Mouse (Mus musculus) adrenal gland, postnatal 25 days (tissue): ENCODE results near the gene Srrm3. TPM values are rescaled to one million over a fixed set of nuclear protein-coding genes. Genes with fewer than 3 reads are reported as not detected.

Source experiments
- DNase-seq: peaks from one replicate; pipeline ENCODE4 v3.0.0; 2021; ENCODE audit warnings: mixed read lengths
- microRNA-seq, 2 experiments: library from miRNA; unstranded; fragments of <30 nt; microRNA quantifications; one replicate each; pipeline ENCODE4 v1.2.0; 2021
- total RNA-seq: library from RNA; stranded (reverse); gene quantifications from 2 replicates; pipeline ENCODE4 v1.2.3, GENCODE M21; 2021

Srrm3 gene
- total RNA-seq, 1 experiment from 2014 or later, result 5.6 TPM

DNA sequence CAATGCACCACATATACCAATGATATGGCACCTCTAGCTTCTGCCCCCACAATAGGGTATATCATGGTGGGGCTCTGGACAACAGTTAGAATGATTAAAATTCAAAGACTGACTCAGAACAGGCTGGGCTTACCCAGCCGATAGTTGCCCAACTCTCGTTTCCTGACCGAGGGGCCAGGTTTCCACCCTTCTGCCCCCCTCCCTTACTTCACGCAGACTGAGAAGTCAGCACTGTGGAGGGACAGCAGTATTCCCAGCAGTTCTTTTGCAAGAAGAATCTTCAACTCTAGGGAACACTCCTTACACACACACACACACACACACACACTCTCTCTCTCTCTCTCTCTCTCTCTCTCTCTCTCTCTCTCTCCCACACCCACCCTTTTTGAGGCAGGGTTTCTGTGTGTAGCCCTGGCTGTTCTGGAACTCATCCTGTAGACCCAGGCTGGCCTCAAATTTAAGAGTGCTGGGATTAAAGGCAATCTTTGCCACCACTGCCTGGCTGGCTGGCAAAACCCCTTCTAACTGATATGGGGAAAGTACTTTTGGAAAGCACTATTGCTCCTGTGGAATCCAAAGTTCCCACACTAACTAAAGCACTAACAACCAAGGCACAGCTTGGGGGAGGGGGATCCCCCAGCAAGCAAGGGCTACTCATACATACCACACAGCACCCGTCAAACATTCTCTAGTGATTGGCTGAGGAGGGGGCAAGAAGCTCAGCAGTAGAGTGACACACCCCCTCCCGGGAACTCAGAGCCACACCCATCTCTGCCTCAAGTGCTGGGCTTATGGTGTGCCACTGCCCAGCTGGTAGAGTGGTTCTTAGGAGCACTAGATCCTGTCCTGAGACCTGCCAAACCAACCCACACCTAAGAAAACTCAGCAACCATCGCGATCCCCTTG, 98.9 kb downstream of the Srrm3 start:
- DNase-seq, result no peak

DNA sequence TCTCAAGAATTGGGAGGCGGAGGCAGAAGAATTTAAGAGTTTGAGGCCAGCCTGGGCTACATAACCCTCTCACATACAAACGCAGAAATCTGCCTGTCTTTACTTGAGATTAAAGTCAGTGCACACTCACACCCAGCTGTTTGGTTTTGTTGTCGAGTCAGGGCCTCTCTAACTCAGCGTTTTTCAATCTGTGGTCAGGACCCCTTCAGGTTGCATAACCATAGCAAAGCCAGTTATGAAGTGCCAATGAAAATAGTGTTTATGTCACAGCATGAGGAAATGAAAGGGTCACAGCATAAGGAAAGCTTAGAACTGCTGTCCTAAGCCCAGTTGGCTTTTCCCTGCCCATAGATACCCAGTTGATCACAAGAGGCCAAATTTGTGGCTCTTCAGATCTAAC, 100.2 kb downstream of the Srrm3 start:
- no peak for DNase-seq

DNA sequence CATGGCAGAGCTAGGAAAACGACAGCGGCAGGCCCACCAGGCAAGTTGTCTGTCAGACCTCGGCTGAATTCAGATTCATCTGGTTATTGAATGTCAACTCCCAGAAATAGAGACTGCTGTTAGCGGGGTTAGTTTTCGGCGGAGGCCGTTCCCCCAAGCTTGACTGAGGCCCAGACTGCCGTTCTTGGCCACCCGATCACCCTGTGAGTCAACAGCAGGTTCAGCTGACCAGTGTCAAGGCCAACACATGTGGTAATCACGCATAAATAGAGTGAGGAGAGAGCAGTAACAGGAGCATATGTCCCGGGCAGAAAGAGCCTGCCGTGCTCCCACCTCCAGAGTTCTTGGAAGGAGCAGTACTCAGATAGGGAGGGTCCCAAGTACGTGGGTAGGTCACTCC, 100.6 kb downstream of the Srrm3 start:
- DNase-seq, result peak; percentile 66

DNA sequence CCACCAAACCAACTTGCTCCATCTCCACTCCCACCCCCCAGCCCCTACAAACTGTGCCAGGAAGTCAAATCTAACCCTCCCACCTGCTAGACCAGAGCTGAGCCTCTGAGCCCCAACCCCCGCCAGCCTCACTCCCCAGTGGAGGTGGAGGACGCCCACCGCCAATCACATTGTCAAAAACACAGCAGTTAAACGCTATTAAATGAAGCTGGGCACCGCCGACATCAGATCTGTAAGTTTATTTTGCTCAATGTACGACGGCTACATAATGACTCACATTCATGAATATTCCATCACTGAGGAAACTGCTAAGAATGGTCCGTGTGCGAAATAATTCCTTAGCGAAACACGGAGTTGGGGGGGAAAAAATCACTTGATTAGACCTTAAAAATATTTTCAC, 101.5 kb downstream of the Srrm3 start:
- DNase-seq, result no peak

DNA sequence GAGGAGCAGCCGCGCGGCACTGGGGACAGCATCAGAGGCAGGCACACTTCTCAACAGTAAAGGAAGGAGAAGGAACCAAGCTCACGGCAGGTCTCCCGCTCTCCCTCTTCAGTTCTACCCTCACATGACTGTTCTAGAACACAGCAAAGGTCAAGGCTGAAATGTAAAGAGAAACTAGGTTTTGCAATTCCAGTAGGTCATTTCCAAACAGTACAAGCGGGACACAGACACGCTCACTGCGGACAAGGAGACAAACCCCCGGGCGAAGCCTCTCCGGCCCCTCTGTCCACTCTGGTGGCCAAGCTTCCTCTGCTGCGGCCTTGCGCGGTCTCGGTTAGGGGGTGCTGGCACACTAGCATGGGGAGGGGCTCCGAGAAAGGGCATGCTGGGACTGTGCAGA, 102.3 kb downstream of the Srrm3 start:
- no peak for DNase-seq

DNA sequence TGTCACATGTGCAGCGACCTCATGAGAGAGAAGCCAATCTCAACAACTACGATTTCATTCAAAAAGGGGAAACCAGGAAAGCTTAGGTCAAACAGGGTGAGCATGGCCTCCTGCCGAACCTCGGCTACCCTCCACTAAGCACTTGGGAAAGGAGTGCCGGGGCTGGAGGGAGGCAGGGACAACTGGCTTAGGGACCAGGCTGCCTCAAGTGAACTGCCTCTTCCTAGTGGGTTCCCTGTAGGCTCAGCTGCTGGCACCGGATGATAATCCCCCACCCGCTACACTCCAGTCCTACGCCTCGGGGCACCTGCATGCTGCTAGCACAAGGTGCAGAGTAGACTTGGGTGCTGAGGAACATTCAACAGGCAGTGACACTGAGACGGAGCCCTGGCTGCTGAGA, 103.0 kb downstream of the Srrm3 start:
- no peak for DNase-seq

DNA sequence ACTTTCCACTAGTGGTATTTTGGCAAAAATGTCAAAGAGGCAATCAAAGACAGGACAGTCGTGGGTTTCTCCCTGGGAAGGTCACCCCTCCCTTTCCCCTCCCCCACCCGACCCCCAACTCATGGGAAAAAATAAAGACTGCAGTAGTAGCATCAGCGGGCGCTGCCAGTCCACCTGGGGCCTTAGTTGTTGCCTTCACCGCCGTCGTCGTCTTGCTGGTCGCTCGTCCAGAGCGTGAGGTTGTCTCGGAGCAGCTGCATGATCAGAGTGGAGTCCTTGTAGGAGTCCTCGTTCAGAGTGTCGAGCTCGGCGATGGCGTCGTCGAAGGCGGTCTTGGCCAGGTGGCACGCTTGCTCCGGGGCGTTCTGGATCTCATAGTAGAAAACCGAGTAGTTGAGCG, 104.1 kb downstream of the Srrm3 start:
- DNase-seq, result no peak

DNA sequence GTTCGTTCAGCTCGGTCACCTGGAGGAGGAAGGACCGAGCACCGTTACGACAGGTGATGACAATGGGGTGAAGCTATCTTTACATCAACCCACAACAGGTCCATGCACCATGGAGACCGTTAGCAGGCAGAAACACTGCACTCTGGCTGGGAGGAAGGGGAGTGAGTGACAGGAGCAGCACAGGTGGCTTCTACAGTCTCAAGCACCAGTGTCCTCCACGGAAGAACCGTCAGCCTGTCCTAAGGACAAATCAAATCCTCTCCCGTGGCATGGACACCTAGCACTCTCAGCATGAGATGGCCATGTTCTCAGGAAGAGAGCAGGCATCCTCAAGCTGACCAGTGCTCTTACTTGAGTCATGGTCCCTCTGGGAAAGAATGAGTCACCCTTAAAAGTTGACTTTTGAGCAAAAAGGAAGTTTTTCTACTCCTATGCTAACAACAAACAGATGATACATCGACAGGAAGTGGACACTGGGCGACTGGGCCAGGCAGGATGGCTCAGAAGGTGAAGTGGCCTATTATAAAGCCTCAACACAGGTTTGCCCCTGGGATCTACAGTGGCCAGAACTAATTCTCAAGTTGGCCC, 105.0 kb downstream of the Srrm3 start:
- DNase-seq, result no peak

DNA sequence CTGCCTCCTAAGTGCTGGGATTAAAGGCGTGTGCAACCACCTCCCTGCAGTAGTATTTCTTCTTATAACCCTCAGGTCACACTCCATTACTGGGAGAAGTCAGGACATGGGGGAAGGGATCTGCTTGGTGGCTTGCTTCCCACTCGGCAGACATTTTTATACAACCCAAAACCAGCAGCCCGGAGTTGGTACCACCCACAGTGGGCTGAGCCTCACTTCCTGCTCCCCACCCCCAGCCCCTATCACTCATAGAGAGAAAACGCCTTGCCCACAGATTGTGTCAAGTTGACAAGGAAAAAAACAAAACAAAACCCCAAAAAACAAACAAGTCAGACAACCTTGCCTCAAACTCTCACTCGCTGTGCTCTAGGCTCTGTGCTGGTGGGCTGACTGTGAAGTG, 106.5 kb downstream of the Srrm3 start:
- no peak for DNase-seq

DNA sequence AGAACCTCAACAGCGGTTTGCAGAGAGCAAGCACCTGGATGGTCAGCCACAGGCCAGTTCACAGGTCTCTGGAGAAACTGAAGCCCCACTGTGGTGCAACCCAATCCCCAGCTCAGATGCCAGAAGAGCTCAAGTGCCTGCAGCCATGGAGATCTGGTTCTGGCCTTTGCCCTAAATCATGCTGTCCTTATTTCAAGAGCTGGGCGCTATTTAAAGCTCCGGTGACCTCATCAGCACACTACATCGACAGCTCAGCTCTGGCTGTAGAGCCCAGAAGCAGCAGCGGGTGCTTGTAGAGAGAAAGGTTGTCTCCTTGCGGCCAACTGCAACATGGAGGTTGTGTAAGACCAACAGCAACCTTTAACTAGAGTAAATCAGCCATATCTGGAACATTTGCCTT, 107.5 kb downstream of the Srrm3 start:
- peak; percentile 38 for DNase-seq

DNA sequence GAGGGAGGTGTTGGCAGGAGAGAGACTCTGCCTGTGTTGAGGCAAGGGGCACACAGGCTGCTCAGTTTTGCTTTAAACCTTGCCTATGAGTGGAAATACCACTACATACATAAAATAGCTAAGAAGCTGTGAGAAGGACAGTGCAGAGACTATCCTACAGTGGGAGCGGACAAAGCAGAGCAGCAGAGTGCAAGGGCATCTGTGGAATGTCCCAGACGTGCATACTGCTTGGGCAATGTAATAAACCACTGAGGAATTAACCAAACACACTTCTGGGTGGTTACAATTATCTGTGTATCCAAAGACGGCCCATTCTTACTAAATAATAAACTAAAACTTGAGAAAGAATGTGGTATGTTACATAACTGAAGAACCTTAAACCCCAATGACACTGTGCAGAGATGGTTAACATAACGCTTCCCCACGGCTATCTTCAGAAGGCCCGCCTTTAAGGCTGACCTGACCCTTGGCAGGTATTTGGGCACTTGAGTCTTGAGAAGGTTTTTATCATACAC, 109.4 kb downstream of the Srrm3 start:
- DNase-seq, result no peak

DNA sequence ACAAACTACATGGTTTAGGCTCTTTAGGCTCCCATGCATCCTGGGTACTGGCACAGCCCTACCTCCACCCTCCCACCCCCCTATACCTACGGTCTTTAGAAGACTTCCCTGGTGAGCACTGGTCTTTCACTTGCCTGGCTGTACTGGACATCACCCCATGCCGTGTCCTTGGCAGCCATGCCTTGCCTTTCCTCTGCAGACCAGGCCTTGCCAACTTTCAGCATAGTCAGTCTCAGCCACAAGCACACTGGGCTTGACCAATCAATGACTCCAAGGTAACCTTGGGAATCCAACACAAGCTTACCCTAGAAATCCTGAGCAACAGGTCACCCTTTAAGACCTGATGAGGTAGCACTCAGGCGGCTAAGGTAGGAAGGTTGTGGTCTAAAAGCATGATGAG, 109.9 kb downstream of the Srrm3 start:
- peak; percentile 41 for DNase-seq

DNA sequence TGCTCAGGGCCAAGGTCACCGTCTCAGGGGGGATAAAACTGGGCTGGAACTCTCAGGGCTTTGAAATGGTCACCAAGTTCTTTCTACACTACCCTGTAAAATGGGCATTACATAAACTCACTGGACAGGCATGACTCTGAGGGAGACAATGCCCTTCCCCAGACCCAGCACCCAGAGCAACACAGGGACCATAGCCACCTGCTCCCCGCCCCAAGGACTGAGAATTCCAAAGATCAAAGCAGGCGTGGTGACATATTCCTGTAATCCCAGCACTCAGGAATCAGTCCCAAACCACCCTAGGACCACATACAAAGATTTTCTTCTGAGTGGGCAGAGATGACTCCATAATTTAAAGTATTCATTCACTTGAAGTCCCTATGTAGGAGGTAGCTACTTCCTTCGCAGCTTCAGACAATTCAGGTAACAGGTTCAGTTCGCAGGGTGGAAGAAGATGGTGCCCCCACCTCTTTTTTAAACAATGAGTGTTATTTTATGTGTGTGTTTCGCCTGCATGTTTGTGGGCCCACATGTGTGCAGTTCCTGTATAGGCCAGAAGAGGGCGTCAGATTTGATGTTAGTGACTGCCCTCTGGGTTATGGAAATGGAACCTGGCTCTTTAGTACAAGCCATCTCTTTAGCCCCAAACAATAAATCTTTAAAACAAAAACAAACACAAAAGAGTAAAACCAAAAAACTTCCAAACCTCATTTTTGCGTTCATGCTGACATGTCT, 110.8 kb downstream of the Srrm3 start:
- DNase-seq, result no peak

DNA sequence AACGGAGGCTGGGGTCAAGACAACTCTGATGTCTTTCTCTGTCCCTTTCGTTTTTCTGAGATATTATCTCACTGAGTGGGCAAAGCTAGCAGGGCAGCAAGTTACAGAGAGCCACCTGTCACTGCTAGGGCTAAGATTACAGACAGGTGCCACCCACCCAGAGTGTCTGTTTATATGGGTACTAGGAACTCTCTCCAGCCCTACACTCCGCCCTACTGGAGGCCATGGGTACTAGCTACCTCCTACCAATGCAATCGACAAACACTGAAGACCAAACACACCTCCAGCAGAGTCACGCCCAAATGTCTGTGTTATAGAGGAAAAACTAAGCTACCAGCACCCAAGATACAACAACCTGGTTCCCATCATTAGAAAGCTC, 111.4 kb downstream of the Srrm3 start:
- no peak for DNase-seq

DNA sequence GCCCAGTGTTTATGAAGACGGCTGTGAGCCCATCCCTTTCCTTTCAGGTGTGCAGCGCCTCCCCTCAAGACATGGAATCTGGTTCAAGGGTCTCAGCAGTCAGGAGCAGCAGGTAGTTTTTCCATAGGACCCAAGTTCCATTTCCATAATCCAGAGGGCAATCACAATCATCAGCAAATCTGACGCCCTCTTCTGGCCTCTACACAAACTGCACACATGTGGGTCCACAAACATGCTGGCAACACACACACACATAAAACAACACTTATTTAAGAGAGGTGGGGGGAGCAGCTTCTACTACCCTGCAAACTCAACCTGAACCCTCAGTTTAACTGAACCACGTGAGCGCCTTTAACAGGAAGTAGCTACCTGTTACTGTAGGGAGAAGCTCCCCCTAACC, 111.9 kb downstream of the Srrm3 start:
- no peak for DNase-seq

DNA sequence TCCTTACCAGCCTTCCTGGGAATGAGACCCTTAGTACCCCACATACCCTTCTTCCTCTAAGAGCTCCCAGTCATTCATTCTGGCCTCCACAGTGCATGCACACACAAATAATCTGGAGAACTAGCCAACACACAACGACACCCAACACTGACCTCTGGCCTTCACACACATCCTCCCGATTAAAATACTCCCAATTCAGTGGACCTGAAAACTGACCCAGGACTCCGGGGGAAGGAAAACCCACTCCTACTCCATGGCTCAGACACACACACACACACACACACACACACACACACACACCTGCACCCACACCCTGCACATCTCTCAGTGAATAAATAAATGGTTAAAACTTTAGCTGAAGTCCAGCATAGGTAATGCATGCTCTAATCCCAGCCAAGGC, 113.2 kb downstream of the Srrm3 start:
- DNase-seq, result no peak

DNA sequence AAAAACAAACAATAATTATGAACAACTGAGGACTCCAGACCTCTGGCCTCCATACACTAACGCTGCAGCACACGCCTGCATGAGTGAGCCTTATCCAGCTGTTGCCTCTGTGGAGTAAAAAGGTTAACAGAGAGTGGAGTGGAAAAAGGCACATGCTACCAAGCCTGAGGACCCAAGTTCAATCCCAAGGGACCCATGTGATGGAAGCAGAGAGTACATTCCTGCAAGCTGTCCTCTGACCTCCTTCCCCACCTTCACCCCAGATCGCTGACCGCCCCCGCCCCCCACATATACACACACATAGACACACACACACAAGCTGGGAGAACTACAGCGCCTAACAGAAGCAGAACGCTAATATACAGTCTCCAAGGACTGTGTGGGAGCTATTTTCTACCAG, 117.2 kb downstream of the Srrm3 start:
- no peak for DNase-seq

Small RNA genes within 50 kb of the gene (microRNA-seq; reads per million reads assigned to microRNA genes)
- gene Gm23268, result 0 reads per million in 2 experiments

Other genes starting within 250 kb of the Srrm3 start
- gene Ccl26, start 243.3 kb upstream of the Srrm3 start, total RNA-seq, result not detected in 2 replicates
- gene Ccl24, start 233.8 kb upstream of the Srrm3 start, total RNA-seq, result 0.61 TPM in 1 of 2 replicates, not detected in the other
- 33.6 and 51.6 TPM in 2 replicates for gene Rhbdd2, start 174.3 kb upstream of the Srrm3 start, total RNA-seq
- gene Por, start 136.9 kb upstream of the Srrm3 start, total RNA-seq, result 258 and 276 TPM in 2 replicates
- 36.7 and 37.8 TPM in 2 replicates for gene Tmem120a, start 62.4 kb upstream of the Srrm3 start, total RNA-seq
- 0.36 TPM in 1 of 2 replicates, not detected in the other for gene Styxl1, start 28.5 kb upstream of the Srrm3 start, total RNA-seq
- 408 and 463 TPM in 2 replicates for gene Mdh2, start 28.4 kb upstream of the Srrm3 start, total RNA-seq
- gene Hspb1, start 81.0 kb downstream of the Srrm3 start, total RNA-seq, result 80.7 and 133 TPM in 2 replicates
- gene Ywhag, start 127.7 kb downstream of the Srrm3 start, total RNA-seq, result 477 and 524 TPM in 2 replicates
- gene Ssc4d, start 167.6 kb downstream of the Srrm3 start, total RNA-seq, result 4.3 and 7.9 TPM in 2 replicates
- gene Zp3, start 173.2 kb downstream of the Srrm3 start, total RNA-seq, result not detected in 2 replicates
- 12.4 and 13.4 TPM in 2 replicates for gene Dtx2, start 187.9 kb downstream of the Srrm3 start, total RNA-seq
- 1.4 and 3.0 TPM in 2 replicates for gene Upk3b, start 231.6 kb downstream of the Srrm3 start, total RNA-seq
- gene Upk3bl, start 247.6 kb downstream of the Srrm3 start, total RNA-seq, result not detected in 2 replicates